Mouse (Mus musculus) liver, embryonic 16.5 days (tissue): Measurements from ENCODE around the gene Gm6993. TPM values are rescaled to one million over a fixed set of nuclear protein-coding genes. Genes with fewer than 3 reads are reported as not detected.

Source experiments
- ATAC-seq: fragments of 200-750 bp; cut with Nextera tagmentation; 2 replicates; pipeline ENCODE4 v1.8.0; 2017; ENCODE audit warnings: low read depth, mild to moderate bottlenecking, moderate number of reproducible peaks, moderate library complexity
- H3K27ac ChIP-seq: fragments of 300-500 bp; sonication (generic); 2 replicates; pipeline ENCODE4 v1.5.1; 2014; ENCODE audit warnings: mild to moderate bottlenecking, low read length
- H3K27me3 ChIP-seq: fragments of 300-500 bp; sonication (generic); 2 replicates; pipeline ENCODE4 v1.6.1; 2014; ENCODE audit warnings: low read depth, low read length, mixed read lengths; ENCODE audit not compliant: control insufficient read depth, insufficient read depth
- H3K36me3 ChIP-seq: fragments of 300-500 bp; sonication (generic); 2 replicates; pipeline ENCODE4 v1.6.1; 2014; ENCODE audit warnings: mild to moderate bottlenecking; ENCODE audit not compliant: control insufficient read depth, insufficient read depth
- H3K4me1 ChIP-seq: fragments of 300-500 bp; sonication (generic); 2 replicates; pipeline ENCODE4 v1.6.1; 2014; ENCODE audit warnings: low read depth, low read length, mixed read lengths; ENCODE audit not compliant: control insufficient read depth
- H3K4me2 ChIP-seq: fragments of 300-500 bp; sonication (generic); 2 replicates; pipeline ENCODE4 v1.6.1; 2014; ENCODE audit warnings: low read depth, low read length, mixed read lengths
- H3K4me3 ChIP-seq: fragments of 300-500 bp; sonication (generic); 2 replicates; pipeline ENCODE4 v1.5.1; 2014; ENCODE audit warnings: low read depth, mild to moderate bottlenecking, low read length
- H3K9ac ChIP-seq: fragments of 300-500 bp; sonication (generic); 2 replicates; pipeline ENCODE4 v1.6.1; 2014; ENCODE audit warnings: low read depth, low read length
- H3K9me3 ChIP-seq: fragments of 300-500 bp; sonication (generic); replicated peaks from 2 replicates; pipeline ENCODE4 v1.6.1; 2016; ENCODE audit warnings: low read length; ENCODE audit not compliant: control insufficient read depth
- WGBS: fragments of 180-500 bp; shearing (Covaris S2); extraction: QIAGEN DNeasy Blood & Tissue Kit; methylation state at CpG from one replicate; pipeline ENCODE4 v1.1.7; 2014; ENCODE audit not compliant: insufficient replicate concordance; 5-methylcytosine and 5-hydroxymethylcytosine counted together
- polyA plus RNA-seq: library from polyadenylated mRNA; unstranded; fragments of >200 nt; fragmentation: Nextera tagmentation; extraction: Ambion mirVana; gene quantifications from 2 replicates; pipeline ENCODE4 v1.2.1, GENCODE M21; 2015

Gene Gm6993
- not detected in 2 replicates for polyA plus RNA-seq

GRCm38 (mm10) chr12:31240470-31240869, at the start of gene Gm6993:
Gene Gm6993, plus strand, starts transcription at chr12:31240770.
- Histone ChIP-seq H3K27me3 (no peaks in the 10 kb centered on the region), H3K36me3 (no peaks in the 10 kb centered on the region), H3K4me3 (no peak within 1 kb of the TSS), H3K4me2 (no peak within 1 kb of the TSS), H3K9ac (no peak within 1 kb of the TSS), H3K9me3 (no peaks in the 10 kb centered on the region), H3K27ac (no peak within 1 kb of the TSS), H3K4me1 (no peaks in the 10 kb centered on the region)
- 62% methylated on average over 5 of the region's 5 CpGs for whole genome bisulfite sequencing
- ATAC-seq, result no peak

DNA sequence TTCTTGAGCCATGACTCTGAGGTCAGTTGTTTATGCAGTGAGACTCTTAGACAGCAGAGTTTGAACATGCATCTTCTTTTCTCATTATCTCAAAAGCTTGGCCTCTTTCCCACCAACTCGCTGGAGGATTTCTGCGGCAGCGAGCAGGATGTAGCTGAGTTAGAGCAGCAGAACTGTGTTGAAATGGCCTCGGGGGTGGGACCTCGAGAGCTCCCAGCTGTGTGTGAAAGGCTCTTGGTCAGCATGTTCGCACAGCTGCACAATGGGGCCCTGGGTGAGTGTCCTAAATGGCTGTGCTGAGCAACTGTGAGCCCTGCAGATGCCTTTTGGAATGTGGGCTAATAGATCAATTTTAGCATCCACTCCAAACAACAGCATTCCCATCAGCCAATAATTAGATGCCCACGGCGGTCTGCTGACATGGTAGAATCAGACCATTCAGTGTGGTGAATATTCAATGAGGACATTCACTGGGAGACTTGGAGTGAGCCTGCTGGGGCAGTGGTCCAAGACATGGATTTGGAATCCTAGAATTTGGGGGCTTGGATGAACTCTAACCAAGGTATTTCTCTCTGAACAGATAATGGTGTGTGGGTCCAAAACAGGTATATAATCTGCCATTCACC, 49.1 kb upstream of the Gm6993 start:
- no peak overlapping the region for H3K4me2 ChIP-seq
- no peaks in the 10 kb centered on the region for H3K27me3 ChIP-seq
- H3K36me3 ChIP-seq, result no peaks in the 10 kb centered on the region
- H3K4me3 ChIP-seq, result no peak overlapping the region
- no peak for ATAC-seq
- no peaks in the 10 kb centered on the region for H3K4me1 ChIP-seq
- no peak overlapping the region for H3K27ac ChIP-seq
- no peaks in the 10 kb centered on the region for H3K9me3 ChIP-seq
- no peak overlapping the region for H3K9ac ChIP-seq
- whole genome bisulfite sequencing, result 49% methylated on average over 8 of the region's 8 CpGs

- no peak overlapping the region for H3K4me2 ChIP-seq
- WGBS, result 68% methylated on average over 1 of the region's 1 CpGs
- no peaks in the 10 kb centered on the region for H3K27me3 ChIP-seq
- H3K9ac ChIP-seq, result no peak overlapping the region
- H3K27ac ChIP-seq, result no peak overlapping the region
- ATAC-seq, result no peak
- no peak overlapping the region for H3K4me3 ChIP-seq
- no peaks in the 10 kb centered on the region for H3K36me3 ChIP-seq
- no peaks in the 10 kb centered on the region for H3K4me1 ChIP-seq
- H3K9me3 ChIP-seq, result no peaks in the 10 kb centered on the region
These were observed 38.1 kb upstream of the Gm6993 start for GRCm38 (mm10) chr12:31202509-31202908.

DNA sequence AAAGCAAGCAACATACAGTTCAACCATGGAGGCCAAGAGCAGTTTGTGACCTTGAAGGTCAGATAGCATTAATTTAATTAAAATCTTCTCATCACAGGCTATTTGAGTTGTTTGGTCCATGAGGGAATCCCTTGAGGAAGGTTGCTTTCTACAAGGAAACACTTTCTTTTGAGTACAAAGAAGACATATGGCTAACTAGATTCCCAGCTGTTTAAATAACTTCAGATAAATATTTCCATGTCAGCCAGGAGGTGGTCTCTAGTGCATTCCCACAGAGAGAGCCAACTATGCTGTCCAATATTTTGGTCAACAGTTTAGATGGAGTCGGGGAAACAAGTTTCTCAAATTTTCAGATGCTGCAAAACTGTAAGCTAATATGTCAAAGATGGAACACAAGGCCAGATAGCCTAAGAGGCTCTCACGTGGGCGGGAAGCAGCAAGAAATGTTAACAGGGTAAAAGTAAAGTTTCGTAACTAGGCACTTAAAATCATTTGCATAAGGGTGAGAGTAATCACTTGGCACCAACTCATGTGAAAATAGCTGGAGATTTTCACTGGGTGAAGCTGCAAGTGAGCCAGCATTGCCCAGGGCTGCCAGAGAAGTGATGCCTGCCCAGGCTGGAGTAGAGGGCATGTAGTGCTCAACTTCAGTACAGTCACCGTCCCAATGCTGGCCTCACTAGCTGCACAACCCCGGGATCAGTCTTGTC, 36.7 kb upstream of the Gm6993 start:
- Histone ChIP-seq H3K27ac (no peak overlapping the region), H3K4me3 (no peak overlapping the region), H3K9ac (no peak overlapping the region), H3K27me3 (no peaks in the 10 kb centered on the region), H3K4me1 (no peaks in the 10 kb centered on the region), H3K9me3 (no peaks in the 10 kb centered on the region), H3K36me3 (no peaks in the 10 kb centered on the region), H3K4me2 (no peak overlapping the region)
- WGBS, result 60% methylated on average over 6 of the region's 6 CpGs
- no peak for ATAC-seq

GRCm38 (mm10) chr12:31204898-31205297, 35.7 kb upstream of the Gm6993 start:
- Histone ChIP-seq H3K4me3 (no peak overlapping the region), H3K27ac (no peak overlapping the region), H3K9me3 (no peaks in the 10 kb centered on the region), H3K4me1 (no peaks in the 10 kb centered on the region), H3K36me3 (no peaks in the 10 kb centered on the region), H3K9ac (no peak overlapping the region), H3K27me3 (no peaks in the 10 kb centered on the region), H3K4me2 (no peak overlapping the region)
- WGBS, result 68% methylated on average over 3 of the region's 3 CpGs
- ATAC-seq, result no peak

- Histone ChIP-seq H3K27me3 (no peaks in the 10 kb centered on the region), H3K4me1 (no peaks in the 10 kb centered on the region), H3K36me3 (no peaks in the 10 kb centered on the region), H3K9me3 (no peaks in the 10 kb centered on the region), H3K4me3 (no peak overlapping the region), H3K9ac (no peak overlapping the region), H3K27ac (no peak overlapping the region), H3K4me2 (no peak overlapping the region)
- WGBS, result 61% methylated on average over 10 of the region's 10 CpGs
- ATAC-seq, result no peak
These were observed 34.5 kb upstream of the Gm6993 start for GRCm38 (mm10) chr12:31205983-31206633.

DNA sequence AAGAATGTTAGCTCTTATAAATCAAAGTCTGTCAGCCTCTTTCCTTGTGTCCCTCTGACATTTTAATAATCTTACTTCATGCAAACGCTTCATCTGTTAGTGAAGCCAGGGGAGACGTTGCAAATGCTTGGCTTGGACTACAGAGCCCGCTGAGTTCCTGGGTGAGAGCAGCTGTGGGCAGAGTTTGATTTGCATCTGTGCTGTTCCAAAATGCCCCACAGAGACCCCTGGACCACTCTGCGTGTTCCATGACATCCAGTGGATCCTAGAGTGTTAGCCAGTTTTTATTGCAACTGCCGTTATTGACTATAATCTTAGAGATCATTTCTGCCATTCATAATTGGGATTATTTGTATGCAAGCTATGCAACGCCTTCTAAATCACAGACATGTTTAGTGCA, 31.8 kb upstream of the Gm6993 start:
- no peaks in the 10 kb centered on the region for H3K27me3 ChIP-seq
- WGBS, result 46% methylated on average over 6 of the region's 6 CpGs
- H3K4me3 ChIP-seq, result no peak overlapping the region
- H3K36me3 ChIP-seq, result no peaks in the 10 kb centered on the region
- H3K27ac ChIP-seq, result no peak overlapping the region
- ATAC-seq, result no peak
- no peaks in the 10 kb centered on the region for H3K9me3 ChIP-seq
- no peaks in the 10 kb centered on the region for H3K4me1 ChIP-seq
- no peak overlapping the region for H3K4me2 ChIP-seq
- H3K9ac ChIP-seq, result no peak overlapping the region

DNA sequence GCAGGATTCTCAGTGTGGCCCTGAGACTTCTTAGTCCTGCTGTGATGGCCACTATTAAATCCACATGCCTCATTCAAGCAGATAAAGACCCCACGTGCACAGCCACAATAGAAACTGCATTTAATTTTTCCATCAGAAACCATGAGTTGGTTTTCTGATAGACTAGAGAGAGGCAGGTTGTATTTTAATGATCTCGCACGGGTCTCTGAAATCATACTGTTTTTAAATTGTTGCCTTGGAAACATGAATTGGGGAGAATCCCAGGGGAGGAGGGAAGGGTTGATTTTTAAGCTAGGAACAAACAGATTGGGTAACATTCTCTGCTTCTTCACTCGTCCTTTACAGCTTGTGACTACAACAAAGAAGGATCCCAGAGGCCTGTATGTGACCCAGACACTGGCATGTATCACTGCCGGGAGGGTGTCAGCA, 31.2 kb upstream of the Gm6993 start:
- Histone ChIP-seq H3K4me3 (no peak overlapping the region), H3K9ac (no peak overlapping the region), H3K27ac (no peak overlapping the region), H3K9me3 (no peaks in the 10 kb centered on the region), H3K4me2 (no peak overlapping the region), H3K36me3 (no peaks in the 10 kb centered on the region), H3K4me1 (no peaks in the 10 kb centered on the region), H3K27me3 (no peaks in the 10 kb centered on the region)
- 41% methylated on average over 5 of the region's 5 CpGs for WGBS
- ATAC-seq, result no peak

GRCm38 (mm10) chr12:31213556-31213955, 27.0 kb upstream of the Gm6993 start:
- Histone ChIP-seq H3K4me1 (no peaks in the 10 kb centered on the region), H3K9me3 (no peaks in the 10 kb centered on the region), H3K4me2 (no peak overlapping the region), H3K36me3 (no peaks in the 10 kb centered on the region), H3K27ac (no peak overlapping the region), H3K9ac (no peak overlapping the region), H3K4me3 (no peak overlapping the region), H3K27me3 (no peaks in the 10 kb centered on the region)
- ATAC-seq, result no peak
- WGBS, result 65% methylated on average over 7 of the region's 7 CpGs
